Mouse (Mus musculus) cerebellum, adult 8-10 months (tissue): ENCODE measurements around the gene Atrnl1.

ENCODE experiments used
- DNase-seq: peaks from one replicate; pipeline ENCODE4 v3.0.0; 2022

The Atrnl1 gene

GRCm38 (mm10) chr19:58084826-58085225 lies 474.0 kb downstream of the Atrnl1 start:
- DNase-seq = no peak

GRCm38 (mm10) chr19:58086734-58087133 lies 475.9 kb downstream of the Atrnl1 start:
- no peak for DNase-seq

- DNase-seq = no peak
Observed at GRCm38 (mm10) chr19:58087901-58088300, 477.1 kb downstream of the Atrnl1 start.

GRCm38 (mm10) chr19:58088433-58088832 lies 477.6 kb downstream of the Atrnl1 start:
- DNase-seq = no peak

GRCm38 (mm10) chr19:58091911-58092310 lies 481.1 kb downstream of the Atrnl1 start:
- no peak for DNase-seq

GRCm38 (mm10) chr19:58094781-58095543 lies 484.1 kb downstream of the Atrnl1 start:
- no peak for DNase-seq

- no peak for DNase-seq
Observed at GRCm38 (mm10) chr19:58095776-58096175, 484.9 kb downstream of the Atrnl1 start.

- no peak for DNase-seq
Observed at GRCm38 (mm10) chr19:58097195-58097594, 486.4 kb downstream of the Atrnl1 start.

- no peak for DNase-seq
Observed at GRCm38 (mm10) chr19:58099539-58099938, 488.7 kb downstream of the Atrnl1 start.

GRCm38 (mm10) chr19:58100381-58100780 lies 489.5 kb downstream of the Atrnl1 start:
- DNase-seq = no peak

- DNase-seq = no peak
Observed at GRCm38 (mm10) chr19:58104544-58104943, 493.7 kb downstream of the Atrnl1 start.

GRCm38 (mm10) chr19:58107632-58108031 lies 496.8 kb downstream of the Atrnl1 start:
- DNase-seq = no peak

- no peak for DNase-seq
Observed at GRCm38 (mm10) chr19:58110491-58110890, 499.7 kb downstream of the Atrnl1 start.

- DNase-seq = no peak
Observed at GRCm38 (mm10) chr19:58111291-58111690, 500.5 kb downstream of the Atrnl1 start.

- DNase-seq = no peak
Observed at GRCm38 (mm10) chr19:58112151-58112550, 501.3 kb downstream of the Atrnl1 start.

- DNase-seq = no peak
Observed at GRCm38 (mm10) chr19:58113092-58113731, 502.4 kb downstream of the Atrnl1 start.

- DNase-seq = no peak
Observed at GRCm38 (mm10) chr19:58117595-58117994, 506.8 kb downstream of the Atrnl1 start.

GRCm38 (mm10) chr19:58118141-58118835 lies 507.5 kb downstream of the Atrnl1 start:
- peak; percentile 2 for DNase-seq

- no peak for DNase-seq
Observed at GRCm38 (mm10) chr19:58118864-58119263, 508.0 kb downstream of the Atrnl1 start.

- DNase-seq = no peak
Observed at GRCm38 (mm10) chr19:58119681-58120173, 508.9 kb downstream of the Atrnl1 start.

- no peak for DNase-seq
Observed at GRCm38 (mm10) chr19:58120661-58121060, 509.8 kb downstream of the Atrnl1 start.

GRCm38 (mm10) chr19:58121628-58122027 lies 510.8 kb downstream of the Atrnl1 start:
- no peak for DNase-seq

GRCm38 (mm10) chr19:58123620-58124019 lies 512.8 kb downstream of the Atrnl1 start:
- no peak for DNase-seq

GRCm38 (mm10) chr19:58124566-58124965 lies 513.7 kb downstream of the Atrnl1 start:
- DNase-seq = no peak
